Mouse (Mus musculus) MEL (cell line): ENCODE data around the gene Irf2bp1. TPM values are rescaled to one million over a fixed set of nuclear protein-coding genes. Genes with fewer than 3 reads are reported as not detected.

Experiments used
- DNase-seq: peaks from one replicate; pipeline ENCODE4 v3.0.0; 2011; ENCODE audit warnings: low read depth, low spot score
- H3K27ac ChIP-seq: 2 replicates; pipeline ENCODE4 v1.5.1; 2012; ENCODE audit warnings: low read depth, mild to moderate bottlenecking, control low read depth, low read length, moderate library complexity; ENCODE audit not compliant: control insufficient read depth
- H3K27me3 ChIP-seq, 2 experiments: fragments of 150-350 bp in 1 of 2; sonication (generic) in 1 of 2; 2 replicates each; pipeline ENCODE4 v1.6.1; 2012; ENCODE audit warnings: low read length in 2 of 2, mild to moderate bottlenecking in 2 of 2, improper control_type of control experiment in 1 of 2, moderate library complexity in 1 of 2; ENCODE audit not compliant: insufficient read depth in 2 of 2, control insufficient read depth in 1 of 2
- H3K36me3 ChIP-seq, 2 experiments: 2 replicates each; pipeline ENCODE4 v1.6.1; 2012 to 2014; ENCODE audit warnings: low read length in 2 of 2, improper control_type of control experiment in 1 of 2, inconsistent platforms in 1 of 2, mild to moderate bottlenecking in 1 of 2; ENCODE audit not compliant: insufficient read depth in 2 of 2, control insufficient read depth in 1 of 2
- H3K4me1 ChIP-seq, 2 experiments: fragments of 150-350 bp in 1 of 2; sonication (generic) in 1 of 2; 2 replicates each; pipeline ENCODE4 v1.6.1; 2012; ENCODE audit warnings: low read length in 2 of 2, improper control_type of control experiment in 1 of 2, mild to moderate bottlenecking in 1 of 2; ENCODE audit not compliant: insufficient read depth in 2 of 2, control insufficient read depth in 1 of 2
- H3K4me3 ChIP-seq, 2 experiments: fragments of 150-350 bp in 1 of 2; sonication (generic) in 1 of 2; 2 replicates each; pipeline ENCODE4 v1.5.1; 2012; ENCODE audit warnings: low read depth in 2 of 2, low read length in 2 of 2, mild to moderate bottlenecking in 2 of 2, moderate library complexity in 2 of 2, control low read depth in 1 of 2, improper control_type of control experiment in 1 of 2; ENCODE audit not compliant: control insufficient read depth in 1 of 2, insufficient read depth in 1 of 2
- H3K79me2 ChIP-seq: 2 replicates; pipeline ENCODE4 v1.6.1; 2012; ENCODE audit warnings: mild to moderate bottlenecking, low read length, moderate library complexity; ENCODE audit not compliant: control insufficient read depth, poor library complexity, insufficient read depth
- H3K9ac ChIP-seq: 2 replicates; pipeline ENCODE4 v1.6.1; 2012; ENCODE audit warnings: low read depth, mild to moderate bottlenecking, control low read depth, low read length, moderate library complexity; ENCODE audit not compliant: control insufficient read depth, poor library complexity, severe bottlenecking
- H3K9me3 ChIP-seq: fragments of 150-350 bp; sonication (generic); replicated peaks from 2 replicates; pipeline ENCODE4 v1.6.1; 2012; ENCODE audit warnings: mild to moderate bottlenecking, low read length, improper control_type of control experiment, moderate library complexity; ENCODE audit not compliant: insufficient read depth
- BHLHE40 ChIP-seq: IDR thresholded peaks from 2 replicates; pipeline ENCODE4 v1.6.1; 2012; ENCODE audit warnings: low read depth, mild to moderate bottlenecking, inconsistent platforms, low read length, improper control_type of control experiment, borderline replicate concordance
- CHD1 ChIP-seq: IDR thresholded peaks from 2 replicates; pipeline ENCODE4 v1.6.1; 2012; ENCODE audit warnings: low read depth, mild to moderate bottlenecking, inconsistent platforms, low read length, improper control_type of control experiment
- CTCF ChIP-seq, 3 experiments: IDR thresholded peaks in 2 of 3; conservative IDR thresholded peaks in 1 of 3; 2 replicates each; pipeline ENCODE4 v1.5.1; 2011 to 2012; ENCODE audit warnings: low read length in 3 of 3, low read depth in 2 of 3, mild to moderate bottlenecking in 2 of 3, improper control_type of control experiment in 1 of 3, inconsistent platforms in 1 of 3, mixed read lengths in 1 of 3, moderate library complexity in 1 of 3; ENCODE audit not compliant: control insufficient read depth in 1 of 3, insufficient read depth in 1 of 3, poor library complexity in 1 of 3, severe bottlenecking in 1 of 3
- E2F4 ChIP-seq: IDR thresholded peaks from 2 replicates; pipeline ENCODE4 v1.6.1; 2011; ENCODE audit warnings: low read depth, low read length, improper control_type of control experiment, borderline replicate concordance
- ELF1 ChIP-seq: IDR thresholded peaks from 2 replicates; pipeline ENCODE4 v1.6.1; 2014; ENCODE audit warnings: low read depth, mild to moderate bottlenecking, inconsistent platforms, low read length, improper control_type of control experiment, moderate library complexity
- GABPA ChIP-seq: IDR thresholded peaks from 2 replicates; pipeline ENCODE4 v1.6.1; 2012; ENCODE audit warnings: low read depth, mild to moderate bottlenecking, inconsistent platforms, low read length, improper control_type of control experiment, moderate library complexity
- GATA1 ChIP-seq: IDR thresholded peaks from 2 replicates; pipeline ENCODE4 v1.6.1; 2011; ENCODE audit warnings: low read depth, low read length, improper control_type of control experiment
- JUND ChIP-seq: IDR thresholded peaks from 2 replicates; pipeline ENCODE4 v1.6.1; 2011; ENCODE audit warnings: low read depth, mild to moderate bottlenecking, improper control_type of control experiment, low read length
- KAT2A ChIP-seq: conservative IDR thresholded peaks from 2 replicates; pipeline ENCODE4 v1.6.1; 2012; ENCODE audit warnings: low read depth, low read length, improper control_type of control experiment, inconsistent platforms
- MAFK ChIP-seq: IDR thresholded peaks from 2 replicates; pipeline ENCODE4 v1.6.1; 2011; ENCODE audit warnings: low read depth, mild to moderate bottlenecking, low read length, improper control_type of control experiment, borderline replicate concordance
- MAX ChIP-seq: IDR thresholded peaks from 2 replicates; pipeline ENCODE4 v1.6.1; 2011; ENCODE audit warnings: low read length, improper control_type of control experiment
- MEF2A ChIP-seq: IDR thresholded peaks from 2 replicates; pipeline ENCODE4 v1.6.1; 2014; ENCODE audit warnings: low read depth, mild to moderate bottlenecking, inconsistent platforms, low read length, improper control_type of control experiment; ENCODE audit not compliant: poor library complexity, insufficient replicate concordance, severe bottlenecking; ENCODE audit errors: extremely low read depth
- MXI1 ChIP-seq: IDR thresholded peaks from 2 replicates; pipeline ENCODE4 v1.6.1; 2011; ENCODE audit warnings: mild to moderate bottlenecking, low read depth, low read length, improper control_type of control experiment
- MYB ChIP-seq: IDR thresholded peaks from 2 replicates; pipeline ENCODE4 v1.6.1; 2011; ENCODE audit warnings: mild to moderate bottlenecking, low read depth, low read length, improper control_type of control experiment
- NELFE ChIP-seq: IDR thresholded peaks from 2 replicates; pipeline ENCODE4 v1.6.1; 2011; ENCODE audit warnings: low read depth, low read length, improper control_type of control experiment
- POLR2A ChIP-seq, 2 experiments: IDR thresholded peaks; 2 replicates each; pipeline ENCODE4 v1.6.1; 2011 to 2012; ENCODE audit warnings: low read length in 2 of 2, mild to moderate bottlenecking in 2 of 2, control low read depth in 1 of 2, improper control_type of control experiment in 1 of 2, low read depth in 1 of 2, moderate library complexity in 1 of 2; ENCODE audit not compliant: control insufficient read depth in 1 of 2, insufficient read depth in 1 of 2, poor library complexity in 1 of 2
- POLR2AphosphoS2 ChIP-seq: IDR thresholded peaks from 2 replicates; pipeline ENCODE4 v1.6.1; 2011; ENCODE audit warnings: low read length, improper control_type of control experiment
- TAL1 ChIP-seq: IDR thresholded peaks from 2 replicates; pipeline ENCODE4 v1.6.1; 2012; ENCODE audit warnings: mild to moderate bottlenecking, inconsistent platforms, low read length, moderate library complexity, mixed read lengths
- UBTF ChIP-seq: IDR thresholded peaks from 2 replicates; pipeline ENCODE4 v1.6.1; 2012; ENCODE audit warnings: low read depth, mild to moderate bottlenecking, inconsistent platforms, low read length, improper control_type of control experiment, moderate library complexity, borderline replicate concordance; ENCODE audit not compliant: insufficient read depth
- USF1 ChIP-seq: IDR thresholded peaks from 2 replicates; pipeline ENCODE4 v1.6.1; 2014; ENCODE audit warnings: low read depth, mild to moderate bottlenecking, inconsistent platforms, low read length, improper control_type of control experiment, moderate library complexity
- ZC3H11A ChIP-seq: IDR thresholded peaks from 2 replicates; pipeline ENCODE4 v1.6.1; 2012; ENCODE audit warnings: low read depth, mild to moderate bottlenecking, inconsistent platforms, low read length, improper control_type of control experiment
- ZMIZ1 ChIP-seq: IDR thresholded peaks from 2 replicates; pipeline ENCODE4 v1.6.1; 2012; ENCODE audit warnings: low read depth, mild to moderate bottlenecking, inconsistent platforms, low read length, improper control_type of control experiment, moderate library complexity
- ZNF384 ChIP-seq: IDR thresholded peaks from 2 replicates; pipeline ENCODE4 v1.6.1; 2012; ENCODE audit warnings: low read depth, mild to moderate bottlenecking, inconsistent platforms, low read length, improper control_type of control experiment
- polyA plus RNA-seq, 2 experiments: library from polyadenylated mRNA; stranded (reverse) in 1 of 2; unstranded in 1 of 2; fragments of >175 nt in 1 of 2; fragments of >200 nt in 1 of 2; gene quantifications; 2 replicates each; pipeline versions ENCODE4 v1.2.1 to v1.2.4; 2012; ENCODE audit warnings: low replicate concordance in 2 of 2, low read depth in 1 of 2; ENCODE audit not compliant: insufficient read length in 2 of 2, insufficient read depth in 1 of 2, missing spikeins in 1 of 2
- total RNA-seq: library from RNA; depleted of rRNA; stranded (reverse); fragments of 300-350 nt; gene quantifications from 2 replicates; pipeline ENCODE4 v1.2.3, GENCODE M21; 2012

Gene Irf2bp1
- total and polyA plus RNA-seq, 3 experiments = 33.1 to 41.1 TPM; not detected in 1

DNA sequence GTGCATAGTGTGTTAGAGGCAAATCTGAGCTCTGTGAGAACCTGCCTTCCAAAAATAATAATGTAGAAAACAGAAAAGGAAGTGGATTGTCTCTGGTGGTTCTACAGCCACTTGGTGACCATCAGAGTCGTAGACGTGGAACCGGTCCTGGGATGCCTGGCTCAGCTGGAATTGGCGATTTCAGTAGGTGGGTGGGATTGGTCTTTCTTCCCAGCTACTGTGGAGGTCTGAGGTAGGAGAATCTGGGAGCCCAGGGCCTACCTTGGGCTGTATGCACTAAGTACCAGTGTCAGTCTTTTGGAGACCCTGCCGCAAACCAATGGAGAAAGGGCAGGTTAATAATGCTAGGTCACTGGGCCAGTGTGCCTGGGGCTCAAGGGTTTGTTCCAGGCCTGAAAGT is 10.8 kb upstream of the Irf2bp1 start:
- Histone ChIP-seq H3K27me3 (no peaks in the 10 kb centered on the region), H3K79me2 (no peaks in the 10 kb centered on the region), H3K4me3 (no peak overlapping the region), H3K36me3 (peaks cover 0 to 5% of the 10 kb centered on the region in 2 experiments; a peak in 2 of 4 replicates), H3K27ac (no peak overlapping the region), H3K9ac (no peak overlapping the region), H3K4me1 (peaks cover 0 to 7% of the 10 kb centered on the region in 2 experiments; a peak in 1 of 4 replicates), H3K9me3 (no peaks in the 10 kb centered on the region)
- TF ChIP-seq UBTF (no peak), GATA1 (no peak), MXI1 (no peak), KAT2A (no peak), POLR2AphosphoS2 (no peak), ZC3H11A (no peak)
- DNase-seq = no peak

DNA sequence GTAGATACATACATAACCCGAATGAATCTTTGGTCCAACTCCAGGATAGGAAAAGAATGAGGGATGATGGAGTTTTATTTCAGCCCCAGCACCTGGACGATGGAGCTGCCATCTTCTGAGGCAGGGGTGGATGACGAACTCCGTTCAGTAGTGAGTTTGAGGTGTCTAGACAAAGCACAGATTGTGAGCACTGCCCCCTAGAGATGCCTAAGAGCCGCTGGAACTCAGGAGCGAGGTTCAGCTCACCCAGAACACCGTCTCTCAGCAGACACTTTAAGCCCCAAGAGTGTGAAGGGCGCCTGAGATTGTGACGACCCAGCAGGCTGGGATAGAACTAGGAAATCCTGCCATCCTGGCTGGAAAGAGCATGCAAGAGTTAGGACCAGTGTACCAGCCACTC is 5.0 kb upstream of the Irf2bp1 start:
- no peak for DNase-seq
- peaks cover 0 to 5% of the 10 kb centered on the region in 2 experiments; a peak in 2 of 4 replicates for H3K36me3 ChIP-seq
- no peak overlapping the region for H3K4me3 ChIP-seq
- H3K27me3 ChIP-seq = no peaks in the 10 kb centered on the region
- H3K4me1 ChIP-seq = peaks cover 5% of the 10 kb centered on the region in 2 experiments; a peak in 3 of 4 replicates
- H3K27ac ChIP-seq = no peak overlapping the region
- no peaks in the 10 kb centered on the region for H3K9me3 ChIP-seq
- H3K79me2 ChIP-seq = peaks cover 8% of the 10 kb centered on the region
- no peak overlapping the region for H3K9ac ChIP-seq
- TF ChIP-seq CTCF (IDR thresholded peaks at IDR 0.05 in 2 of 3, conservative IDR thresholded peaks at IDR 0.05 in 1 of 3; ENCODE audit: control insufficient read depth in 1 of 3, insufficient read depth in 1 of 3, low read depth in 2 of 3, low read length in 3 of 3, poor library complexity in 1 of 3, severe bottlenecking in 1 of 3) = peak in 2 of 3 experiments; percentile 13 to 19; a peak in 2 of 6 replicates
- TF ChIP-seq MYB = no peak
- no peak for TF ChIP-seq MAFK

DNA sequence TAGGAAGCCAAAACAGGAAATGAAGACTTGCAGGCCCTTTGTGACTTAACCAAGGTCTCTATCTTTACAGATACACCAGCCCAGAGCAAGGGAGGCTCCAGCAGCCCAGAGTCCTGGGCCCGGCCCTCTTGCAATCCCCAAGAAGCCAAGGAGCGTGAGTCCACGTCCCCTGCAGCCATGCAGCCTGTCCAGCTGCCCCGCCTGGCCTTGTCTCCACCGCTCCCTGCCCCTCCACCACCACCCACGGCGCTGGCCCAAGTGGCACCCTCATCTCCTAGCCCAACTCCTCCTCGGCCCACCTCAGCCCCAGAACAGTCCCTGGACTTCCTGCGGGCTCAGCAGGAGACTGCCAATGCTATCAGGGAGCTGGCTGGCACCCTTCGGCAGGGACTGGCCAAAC is 3.4 kb upstream of the Irf2bp1 start:
- Histone ChIP-seq H3K4me1 (peaks cover 5 to 12% of the 10 kb centered on the region in 2 experiments; a peak in 3 of 4 replicates), H3K36me3 (peaks cover 0 to 6% of the 10 kb centered on the region in 2 experiments; a peak in 2 of 4 replicates), H3K4me3 (peak overlapping the region; percentile 56 to 67), H3K9ac (peak overlapping the region; percentile 83), H3K27ac (peak overlapping the region; percentile 25), H3K9me3 (no peaks in the 10 kb centered on the region), H3K27me3 (no peaks in the 10 kb centered on the region), H3K79me2 (peaks cover 22% of the 10 kb centered on the region)
- DNase-seq = peak; percentile 66
- TF ChIP-seq NELFE (no peak), BHLHE40 (no peak), TAL1 (no peak), POLR2A (IDR thresholded peaks at IDR 0.05; ENCODE audit: control insufficient read depth in 1 of 2, insufficient read depth in 1 of 2, low read depth in 1 of 2, low read length in 2 of 2, poor library complexity in 1 of 2) (no peak), USF1 (no peak), ZNF384 (no peak), MYB (no peak), GABPA (no peak), GATA1 (no peak), ELF1 (no peak), MEF2A (no peak), JUND (no peak), KAT2A (no peak), MAX (no peak), ZMIZ1 (no peak), CHD1 (no peak), E2F4 (no peak)
